Mouse (Mus musculus): Measurements from ENCODE around the gene Pdgfb. TPM values are rescaled to one million over a fixed set of nuclear protein-coding genes. Genes with fewer than 3 reads are reported as not detected.
A peak's percentile ranks its signal among the peaks of the same experiment; 100 is the strongest.

Pdgfb gene
- total and polyA plus RNA-seq, 3 experiments = not detected

- dilution Hi-C loops (cut with MboI; ENCODE audit: extremely low pct_ligation_motif_present, extremely low pct_unique_long_range_greater_than_20kb, low sequenced_read_pairs) (no loop called here), in situ Hi-C loops (cut with MboI; ENCODE audit: low pct_ligation_motif_present, low pct_unique_long_range_greater_than_20kb, low sequenced_read_pairs) (no loop called here)
- Histone ChIP-seq H3K4me3 (replicated peaks in 1 of 3; ENCODE audit: low read depth in 2 of 3, low read length in 2 of 3, poor library complexity in 1 of 3) (no peak overlapping the region), H3K36me3 (replicated peaks in 1 of 2; ENCODE audit: control insufficient read depth in 1 of 2, insufficient read depth in 1 of 2, low read length in 1 of 2) (no peaks in the 10 kb centered on the region), H3K9me3 (replicated peaks; ENCODE audit: low read length) (no peaks in the 10 kb centered on the region), H3K79me2 (replicated peaks; ENCODE audit: control insufficient read depth, extremely low read depth, insufficient read depth, poor library complexity, severe bottlenecking) (no peaks in the 10 kb centered on the region), H3K4me2 (ENCODE audit: insufficient read depth, low read depth, poor library complexity, severe bottlenecking) (no peak overlapping the region), H3K27me3 (replicated peaks) (peaks cover 9% of the 10 kb centered on the region), H3K27ac (ENCODE audit: insufficient read depth, low read depth) (no peak overlapping the region), H3K4me1 (ENCODE audit: control insufficient read depth in 1 of 2, insufficient read depth in 2 of 2) (peaks cover 0 to 7% of the 10 kb centered on the region in 2 experiments; a peak in 2 of 4 replicates), H3K9ac (ENCODE audit: insufficient read depth, low read depth) (no peak overlapping the region)
- no peak for DNase-seq (ENCODE audit: extremely low read depth)
- TF ChIP-seq MAFK (IDR thresholded peaks at IDR 0.05; ENCODE audit: insufficient replicate concordance, low read length) (peak; percentile 96), CTCF (conservative IDR thresholded peaks at IDR 0.05 in 1 of 2, IDR thresholded peaks at IDR 0.05 in 1 of 2; ENCODE audit: low read depth in 2 of 2, low read length in 2 of 2) (no peak), SMC3 (IDR thresholded peaks at IDR 0.05; ENCODE audit: low read depth, low read length) (no peak), USF1 (IDR thresholded peaks at IDR 0.05; ENCODE audit: low read depth, low read length) (no peak)
Measured at GRCm38 (mm10) chr15:79986182-79986581, 28.6 kb downstream of the Pdgfb start.

- no peak overlapping the region for H3K4me2 ChIP-seq (ENCODE audit: insufficient read depth, low read depth, poor library complexity, severe bottlenecking)
- no peak overlapping the region for H3K27ac ChIP-seq (ENCODE audit: insufficient read depth, low read depth)
- no peak for DNase-seq (ENCODE audit: extremely low read depth)
- in situ Hi-C loops (cut with MboI; ENCODE audit: low pct_ligation_motif_present, low pct_unique_long_range_greater_than_20kb, low sequenced_read_pairs) (no loop called here), dilution Hi-C loops (cut with MboI; ENCODE audit: extremely low pct_ligation_motif_present, extremely low pct_unique_long_range_greater_than_20kb, low sequenced_read_pairs) (no loop called here)
- no peaks in the 10 kb centered on the region for H3K9me3 ChIP-seq (replicated peaks; ENCODE audit: low read length)
- TF ChIP-seq ZC3H11A (IDR thresholded peaks at IDR 0.05; ENCODE audit: low read depth, low read length) (no peak), ZNF384 (IDR thresholded peaks at IDR 0.05; ENCODE audit: low read depth, low read length) (no peak), KAT2A (IDR thresholded peaks at IDR 0.05; ENCODE audit: insufficient replicate concordance, low read length) (no peak), ZKSCAN1 (IDR thresholded peaks at IDR 0.05; ENCODE audit: borderline replicate concordance, low read depth, low read length) (no peak), CHD1 (IDR thresholded peaks at IDR 0.05; ENCODE audit: low read depth, low read length) (no peak), USF2 (conservative IDR thresholded peaks at IDR 0.05; ENCODE audit: low read depth, low read length) (no peak), MAX (IDR thresholded peaks at IDR 0.05; ENCODE audit: low read length) (no peak), CHD2 (IDR thresholded peaks at IDR 0.05; ENCODE audit: low read length) (no peak), MXI1 (IDR thresholded peaks at IDR 0.05; ENCODE audit: low read depth, low read length) (no peak), USF1 (IDR thresholded peaks at IDR 0.05; ENCODE audit: low read depth, low read length) (no peak), TBP (conservative IDR thresholded peaks at IDR 0.05; ENCODE audit: low read depth, low read length) (no peak), ZMIZ1 (IDR thresholded peaks at IDR 0.05; ENCODE audit: low read depth, low read length) (no peak), GABPA (IDR thresholded peaks at IDR 0.05; ENCODE audit: insufficient replicate concordance, low read depth, low read length) (no peak)
- no peaks in the 10 kb centered on the region for H3K79me2 ChIP-seq (replicated peaks; ENCODE audit: control insufficient read depth, extremely low read depth, insufficient read depth, poor library complexity, severe bottlenecking)
- peaks cover 0 to 7% of the 10 kb centered on the region in 2 experiments; a peak in 2 of 4 replicates for H3K4me1 ChIP-seq (ENCODE audit: control insufficient read depth in 1 of 2, insufficient read depth in 2 of 2)
- H3K9ac ChIP-seq (ENCODE audit: insufficient read depth, low read depth) = no peak overlapping the region
- H3K36me3 ChIP-seq (replicated peaks in 1 of 2; ENCODE audit: control insufficient read depth in 1 of 2, insufficient read depth in 1 of 2, low read length in 1 of 2) = no peaks in the 10 kb centered on the region
- no peak overlapping the region for H3K4me3 ChIP-seq (replicated peaks in 1 of 3; ENCODE audit: low read depth in 2 of 3, low read length in 2 of 3, poor library complexity in 1 of 3)
- peaks cover 7% of the 10 kb centered on the region for H3K27me3 ChIP-seq (replicated peaks)
Measured at GRCm38 (mm10) chr15:79985471-79985870, 29.3 kb downstream of the Pdgfb start.
